Mouse (Mus musculus) thymus, postnatal 36 days (tissue): ENCODE data around the gene Bex6.
A peak's percentile ranks its signal among the peaks of the same experiment; 100 is the strongest.
"Not testable (repeated sequence)": the region's sequence is repeated elsewhere in the genome, so short reads cannot be mapped to it uniquely, and the experiment has no call there.

Source experiments
- DNase-seq, 2 experiments: peaks; one replicate each; pipeline ENCODE4 v3.0.0; 2022; ENCODE audit warnings: mixed read lengths in 2 of 2

The Bex6 gene

GRCm38 (mm10) chr16:32174340-32175005, 5.2 kb upstream of the Bex6 start:
- DNase-seq: peak in 1 of 2 experiments; percentile 52

GRCm38 (mm10) chr16:32175029-32175428, 4.6 kb upstream of the Bex6 start:
- peak in 1 of 2 experiments; percentile 46 for DNase-seq

GRCm38 (mm10) chr16:32176896-32177686, 2.5 kb upstream of the Bex6 start:
- peak; percentile 73 to 81 for DNase-seq

- DNase-seq: no peak
These were observed 6.4 kb downstream of the Bex6 start for GRCm38 (mm10) chr16:32186056-32186455.

GRCm38 (mm10) chr16:32189109-32189508, 9.5 kb downstream of the Bex6 start:
- peak in 1 of 2 experiments; percentile 22 for DNase-seq

GRCm38 (mm10) chr16:32190011-32190441, 10.4 kb downstream of the Bex6 start:
- peak in 1 of 2 experiments; percentile 32 for DNase-seq

- peak; percentile 58 to 67 for DNase-seq
These were observed 20.8 kb downstream of the Bex6 start for GRCm38 (mm10) chr16:32200256-32201003.

- no peak for DNase-seq
These were observed 21.3 kb downstream of the Bex6 start for GRCm38 (mm10) chr16:32201004-32201325.

- DNase-seq: peak; percentile 90 to 96
These were observed 23.1 kb downstream of the Bex6 start for GRCm38 (mm10) chr16:32202681-32203080.

GRCm38 (mm10) chr16:32204902-32205301, 25.3 kb downstream of the Bex6 start:
- DNase-seq: no peak

GRCm38 (mm10) chr16:32214156-32214555, 34.5 kb downstream of the Bex6 start:
- no peak for DNase-seq

GRCm38 (mm10) chr16:32214804-32215576, 35.4 kb downstream of the Bex6 start:
- DNase-seq: no peak

GRCm38 (mm10) chr16:32221803-32222202, 42.2 kb downstream of the Bex6 start:
- DNase-seq: no peak

GRCm38 (mm10) chr16:32222399-32222798, 42.8 kb downstream of the Bex6 start:
- DNase-seq: no peak

GRCm38 (mm10) chr16:32232050-32232449, 52.4 kb downstream of the Bex6 start:
- DNase-seq: not testable (repeated sequence)
